Mouse (Mus musculus) adrenal gland, adult 8-10 months (tissue): ENCODE results near the gene Lamb1. TPM values are rescaled to one million over a fixed set of nuclear protein-coding genes. Genes with fewer than 3 reads are reported as not detected.

Experiments
- DNase-seq: peaks from one replicate; pipeline ENCODE4 v3.0.0; 2022
- total RNA-seq, 4 experiments: library from RNA; stranded (reverse); gene quantifications; 2 replicates each; pipeline ENCODE4 v1.2.4; 2022

The Lamb1 gene
- total RNA-seq: 100 to 1,000 TPM; 109 to 247 (median 188) TPM

- peak; percentile 70 for DNase-seq
These were observed at the start of gene Lamb1 for GRCm38 (mm10) chr12:31265005-31265721. TSS of gene Lamb1 (plus strand) at chr12:31265234.

- DNase-seq: no peak
These were observed 47.8 kb upstream of the Lamb1 start for GRCm38 (mm10) chr12:31217232-31217631.

- DNase-seq: peak; percentile 31
These were observed 46.3 kb upstream of the Lamb1 start for GRCm38 (mm10) chr12:31218774-31219173.

GRCm38 (mm10) chr12:31221522-31221921 lies 43.5 kb upstream of the Lamb1 start:
- DNase-seq: no peak

GRCm38 (mm10) chr12:31222282-31222681 lies 42.8 kb upstream of the Lamb1 start:
- no peak for DNase-seq

- no peak for DNase-seq
These were observed 42.3 kb upstream of the Lamb1 start for GRCm38 (mm10) chr12:31222741-31223140.

GRCm38 (mm10) chr12:31225451-31225850 lies 39.6 kb upstream of the Lamb1 start:
- no peak for DNase-seq

GRCm38 (mm10) chr12:31227167-31227566 lies 37.9 kb upstream of the Lamb1 start:
- DNase-seq: no peak

- no peak for DNase-seq
These were observed 36.2 kb upstream of the Lamb1 start for GRCm38 (mm10) chr12:31228878-31229277.

- DNase-seq: no peak
These were observed 32.4 kb upstream of the Lamb1 start for GRCm38 (mm10) chr12:31232635-31233034.

GRCm38 (mm10) chr12:31235018-31235417 lies 30.0 kb upstream of the Lamb1 start:
- DNase-seq: no peak

GRCm38 (mm10) chr12:31236861-31237595 lies 28.0 kb upstream of the Lamb1 start:
- peak; percentile 30 for DNase-seq

- DNase-seq: no peak
These were observed 25.9 kb upstream of the Lamb1 start for GRCm38 (mm10) chr12:31239031-31239583.

- no peak for DNase-seq
These were observed 25.2 kb upstream of the Lamb1 start for GRCm38 (mm10) chr12:31239798-31240197.

- no peak for DNase-seq
These were observed 24.6 kb upstream of the Lamb1 start, which contains the start of gene Gm6993 for GRCm38 (mm10) chr12:31240470-31240869. TSS of gene Gm6993 (plus strand) at chr12:31240770.

- no peak for DNase-seq
These were observed 23.3 kb upstream of the Lamb1 start for GRCm38 (mm10) chr12:31241595-31242342.

GRCm38 (mm10) chr12:31244001-31244400 lies 21.0 kb upstream of the Lamb1 start:
- DNase-seq: no peak

- DNase-seq: no peak
These were observed 20.3 kb upstream of the Lamb1 start for GRCm38 (mm10) chr12:31244691-31245090.

GRCm38 (mm10) chr12:31246153-31246552 lies 18.9 kb upstream of the Lamb1 start:
- no peak for DNase-seq

GRCm38 (mm10) chr12:31246615-31247014 lies 18.4 kb upstream of the Lamb1 start:
- DNase-seq: no peak

GRCm38 (mm10) chr12:31248165-31248564 lies 16.9 kb upstream of the Lamb1 start:
- no peak for DNase-seq

- no peak for DNase-seq
These were observed 16.4 kb upstream of the Lamb1 start for GRCm38 (mm10) chr12:31248681-31249080.

- DNase-seq: no peak
These were observed 12.8 kb upstream of the Lamb1 start for GRCm38 (mm10) chr12:31252259-31252658.
